Mouse (Mus musculus) G1E (cell line): ENCODE measurements around the gene Ankrd49.

Experiments
- CTCF ChIP-seq: IDR thresholded peaks from 2 replicates; pipeline ENCODE4 v1.5.1; 2012; ENCODE audit warnings: low read depth, low read length, inconsistent platforms, mixed read lengths
- POLR2AphosphoS5 ChIP-seq: IDR thresholded peaks from 2 replicates; pipeline ENCODE4 v1.6.1; 2012; ENCODE audit warnings: low read depth, low read length, inconsistent platforms; ENCODE audit not compliant: insufficient replicate concordance
- TAL1 ChIP-seq: conservative IDR thresholded peaks from 2 replicates; pipeline ENCODE4 v1.6.1; 2012; ENCODE audit warnings: low read depth, low read length, inconsistent platforms, mixed read lengths

DNA sequence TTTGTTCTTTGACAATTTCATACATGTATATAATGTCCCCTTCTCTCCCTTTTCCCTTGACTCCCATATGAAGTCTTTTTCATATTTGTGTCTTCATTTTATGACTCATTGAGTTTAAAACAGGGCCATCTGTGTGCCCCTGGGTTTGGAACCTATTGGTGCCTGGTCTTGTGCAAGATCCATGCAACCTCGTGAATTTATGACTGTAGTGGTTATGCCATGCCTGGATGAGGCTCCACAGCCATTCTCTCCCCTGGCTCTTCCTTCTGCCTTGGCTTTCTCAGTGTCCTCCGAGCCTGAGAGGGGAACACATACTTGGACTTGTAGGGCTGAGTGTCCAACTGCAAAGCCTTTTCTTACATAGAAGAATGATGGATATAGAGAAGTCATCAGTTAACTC, 21.1 kb upstream of the Ankrd49 start:
- TF ChIP-seq CTCF = no peak
- no peak for TF ChIP-seq POLR2AphosphoS5
- TF ChIP-seq TAL1 = no peak
